Mouse (Mus musculus): ENCODE measurements at regions not wholly inside any gene's neighbourhood (a gene's known extent, or its start where the extent isn't known, plus 50 kb on each side); places are given as distances from the start of the nearest gene placed in this dataset.

GRCm38 (mm10) chr4:105449046-105449860 lies 292.1 kb downstream of the Plpp3 start:
- H3K4me2 ChIP-seq (ENCODE audit: low read length) = no peak overlapping the region
- DNase-seq (ENCODE audit: low spot score) (no peak), ATAC-seq (replicated peaks; ENCODE audit: low FRiP score, low TSS enrichment, low read depth) (no peak)
- H3K4me3 ChIP-seq (ENCODE audit: low read depth, low read length) = no peak overlapping the region
- no peaks in the 10 kb centered on the region for H3K27me3 ChIP-seq (replicated peaks; ENCODE audit: control insufficient read depth, insufficient read depth, low read length)
- H3K27ac ChIP-seq (ENCODE audit: low read depth) = no peak overlapping the region
- WGBS = 53% methylated on average over 11 of the region's 11 CpGs
- H3K36me3 ChIP-seq (ENCODE audit: control insufficient read depth, insufficient read depth, low read length) = no peaks in the 10 kb centered on the region
- 0 out of 2 replicates have a peak, but pooled peaks cover under 1% of the 10 kb centered on the region for H3K9me3 ChIP-seq (ENCODE audit: control insufficient read depth, low read length)
- no peak overlapping the region for H3K9ac ChIP-seq (ENCODE audit: low read length)
- H3K4me1 ChIP-seq (replicated peaks; ENCODE audit: control insufficient read depth, insufficient read depth, low read length) = no peaks in the 10 kb centered on the region

DNA sequence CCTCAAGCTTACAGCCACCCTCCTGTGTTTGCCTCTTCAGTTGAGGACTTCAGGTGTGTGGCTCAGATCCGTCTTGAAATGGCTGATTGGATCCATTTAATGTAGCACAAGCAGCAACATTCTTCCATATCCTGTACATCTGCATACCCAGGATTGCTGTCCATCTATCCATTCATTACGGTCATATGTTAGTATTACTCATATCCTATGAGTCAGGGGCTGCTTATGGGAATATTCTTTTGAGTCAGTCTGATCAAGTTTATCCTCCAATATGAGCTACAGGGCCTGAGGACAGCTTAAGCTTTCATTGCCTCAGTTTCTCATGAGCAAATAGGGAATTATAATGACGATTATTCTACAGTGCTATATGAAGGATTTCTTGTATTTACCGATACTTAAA lies 293.7 kb downstream of the Plpp3 start:
- Histone ChIP-seq H3K27me3 (replicated peaks; ENCODE audit: control insufficient read depth, insufficient read depth, low read length) (no peaks in the 10 kb centered on the region), H3K9ac (ENCODE audit: low read length) (no peak overlapping the region), H3K4me1 (replicated peaks; ENCODE audit: control insufficient read depth, insufficient read depth, low read length) (no peaks in the 10 kb centered on the region), H3K4me2 (ENCODE audit: low read length) (no peak overlapping the region), H3K36me3 (ENCODE audit: control insufficient read depth, insufficient read depth, low read length) (no peaks in the 10 kb centered on the region), H3K27ac (ENCODE audit: low read depth) (no peak overlapping the region), H3K9me3 (ENCODE audit: control insufficient read depth, low read length) (no peaks in the 10 kb centered on the region), H3K4me3 (ENCODE audit: low read depth, low read length) (no peak overlapping the region)
- DNase-seq (ENCODE audit: low spot score) (no peak), ATAC-seq (replicated peaks; ENCODE audit: low FRiP score, low TSS enrichment, low read depth) (no peak)
- 94% methylated on average over 4 of the region's 4 CpGs for WGBS

DNA sequence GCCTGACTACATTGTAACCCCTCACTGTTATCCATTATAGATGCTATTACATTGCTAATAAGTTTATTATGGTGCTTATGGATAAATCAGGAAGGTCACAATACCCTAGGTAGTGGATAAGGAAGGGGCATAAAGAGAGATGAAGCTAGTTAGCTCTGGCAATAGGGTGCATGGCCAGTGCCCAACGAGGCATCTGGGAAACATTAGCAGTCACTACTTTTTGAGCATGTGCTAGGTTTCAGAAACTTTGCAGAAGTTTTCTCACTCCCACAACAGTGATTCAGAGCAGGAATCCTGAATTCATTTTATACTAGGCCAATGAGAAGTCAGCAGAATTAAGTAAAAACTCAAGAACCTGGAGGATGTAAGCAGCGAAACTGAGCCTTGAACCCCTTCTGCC lies 294.7 kb downstream of the Plpp3 start:
- no peak for ATAC-seq (replicated peaks; ENCODE audit: low FRiP score, low TSS enrichment, low read depth)

DNA sequence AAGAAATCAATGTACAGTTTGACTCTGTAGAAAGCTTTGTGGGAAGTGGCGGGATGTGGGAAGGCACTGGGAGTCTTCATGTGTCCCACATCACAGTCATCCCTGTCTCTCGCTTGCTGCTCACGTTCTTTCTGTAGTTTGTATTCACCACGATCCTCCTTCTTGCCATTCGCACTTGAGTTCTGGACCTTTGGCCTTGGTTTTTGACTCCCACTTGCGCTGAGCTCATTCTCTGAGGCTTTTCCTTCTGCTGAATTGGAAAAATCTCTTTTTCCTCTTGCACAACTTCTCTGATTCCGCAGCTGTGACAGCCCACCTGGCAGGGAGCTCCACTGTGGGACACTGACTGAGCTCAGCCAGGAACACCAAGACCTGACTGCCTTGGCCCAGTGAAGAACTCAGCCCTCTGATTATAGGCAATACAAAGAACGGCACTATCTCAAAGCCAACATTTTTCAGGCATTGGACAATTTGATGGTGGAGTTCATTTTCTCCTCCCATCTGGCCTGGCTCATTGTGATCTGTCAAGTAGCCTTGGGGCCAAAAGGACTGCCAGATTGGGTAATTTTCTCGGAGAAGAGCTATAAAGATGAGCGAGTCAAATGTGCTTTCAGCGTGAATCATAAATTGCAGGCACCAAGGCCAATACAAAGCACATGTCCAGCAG lies 299.9 kb downstream of the Plpp3 start:
- H3K4me3 ChIP-seq (ENCODE audit: low read depth, low read length) = no peak overlapping the region
- no peaks in the 10 kb centered on the region for H3K27me3 ChIP-seq (replicated peaks; ENCODE audit: control insufficient read depth, insufficient read depth, low read length)
- DNase-seq (ENCODE audit: low spot score) (no peak), ATAC-seq (replicated peaks; ENCODE audit: low FRiP score, low TSS enrichment, low read depth) (no peak)
- no peak overlapping the region for H3K27ac ChIP-seq (ENCODE audit: low read depth)
- WGBS = 71% methylated on average over 11 of the region's 11 CpGs
- H3K9ac ChIP-seq (ENCODE audit: low read length) = no peak overlapping the region
- no peaks in the 10 kb centered on the region for H3K36me3 ChIP-seq (ENCODE audit: control insufficient read depth, insufficient read depth, low read length)
- H3K9me3 ChIP-seq (ENCODE audit: control insufficient read depth, low read length) = no peaks in the 10 kb centered on the region
- no peaks in the 10 kb centered on the region for H3K4me1 ChIP-seq (replicated peaks; ENCODE audit: control insufficient read depth, insufficient read depth, low read length)
- H3K4me2 ChIP-seq (ENCODE audit: low read length) = no peak overlapping the region

More for the DNA sequence above, 294.7 kb downstream of the Plpp3 start:
- Histone ChIP-seq H3K4me2 (ENCODE audit: low read length) (no peak overlapping the region), H3K27ac (ENCODE audit: low read depth) (no peak overlapping the region), H3K9me3 (ENCODE audit: control insufficient read depth, low read length) (no peaks in the 10 kb centered on the region), H3K36me3 (ENCODE audit: control insufficient read depth, insufficient read depth, low read length) (no peaks in the 10 kb centered on the region), H3K4me3 (ENCODE audit: low read depth, low read length) (no peak overlapping the region), H3K9ac (ENCODE audit: low read length) (no peak overlapping the region), H3K4me1 (replicated peaks; ENCODE audit: control insufficient read depth, insufficient read depth, low read length) (no peaks in the 10 kb centered on the region), H3K27me3 (replicated peaks; ENCODE audit: control insufficient read depth, insufficient read depth, low read length) (no peaks in the 10 kb centered on the region)
- no peak for DNase-seq (ENCODE audit: low spot score)
- 94% methylated on average over 2 of the region's 2 CpGs for WGBS

GRCm38 (mm10) chr4:105459991-105460688 lies 303.0 kb downstream of the Plpp3 start:
- Histone ChIP-seq H3K9ac (ENCODE audit: low read length) (no peak overlapping the region), H3K4me3 (ENCODE audit: low read depth, low read length) (no peak overlapping the region), H3K9me3 (ENCODE audit: control insufficient read depth, low read length) (no peaks in the 10 kb centered on the region), H3K36me3 (ENCODE audit: control insufficient read depth, insufficient read depth, low read length) (no peaks in the 10 kb centered on the region), H3K27me3 (replicated peaks; ENCODE audit: control insufficient read depth, insufficient read depth, low read length) (no peaks in the 10 kb centered on the region), H3K4me2 (ENCODE audit: low read length) (no peak overlapping the region), H3K27ac (ENCODE audit: low read depth) (no peak overlapping the region), H3K4me1 (replicated peaks; ENCODE audit: control insufficient read depth, insufficient read depth, low read length) (no peaks in the 10 kb centered on the region)
- ATAC-seq (replicated peaks; ENCODE audit: low FRiP score, low TSS enrichment, low read depth) (no peak), DNase-seq (ENCODE audit: low spot score) (no peak)
- 86% methylated on average over 3 of the region's 3 CpGs for WGBS

DNA sequence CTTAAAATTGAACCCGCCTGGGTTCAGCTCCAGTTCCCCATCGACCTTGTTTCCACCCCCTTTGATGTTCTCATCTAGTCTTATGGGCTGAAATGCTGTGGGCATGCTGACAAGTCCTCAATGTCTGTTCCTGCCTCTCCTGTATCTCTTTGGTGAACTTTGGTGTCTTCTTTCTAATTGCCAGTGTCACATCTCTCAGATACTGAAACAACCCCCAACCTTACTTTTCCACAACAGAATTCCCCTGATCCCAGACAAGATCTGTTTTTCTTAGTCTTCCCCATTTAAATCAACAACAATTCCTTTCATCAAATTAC lies 303.5 kb downstream of the Plpp3 start:
- no peak overlapping the region for H3K4me2 ChIP-seq (ENCODE audit: low read length)
- no peak overlapping the region for H3K9ac ChIP-seq (ENCODE audit: low read length)
- H3K4me1 ChIP-seq (replicated peaks; ENCODE audit: control insufficient read depth, insufficient read depth, low read length) = no peaks in the 10 kb centered on the region
- H3K27me3 ChIP-seq (replicated peaks; ENCODE audit: control insufficient read depth, insufficient read depth, low read length) = no peaks in the 10 kb centered on the region
- no peak overlapping the region for H3K4me3 ChIP-seq (ENCODE audit: low read depth, low read length)
- H3K27ac ChIP-seq (ENCODE audit: low read depth) = no peak overlapping the region
- H3K9me3 ChIP-seq (ENCODE audit: control insufficient read depth, low read length) = no peaks in the 10 kb centered on the region
- ATAC-seq (replicated peaks; ENCODE audit: low FRiP score, low TSS enrichment, low read depth) = no peak
- no peaks in the 10 kb centered on the region for H3K36me3 ChIP-seq (ENCODE audit: control insufficient read depth, insufficient read depth, low read length)
- DNase-seq (ENCODE audit: low spot score) = no peak
- 65% methylated on average over 2 of the region's 2 CpGs for WGBS

- WGBS = 93% methylated on average over 7 of the region's 7 CpGs
- Histone ChIP-seq H3K4me1 (replicated peaks; ENCODE audit: control insufficient read depth, insufficient read depth, low read length) (no peaks in the 10 kb centered on the region), H3K9me3 (ENCODE audit: control insufficient read depth, low read length) (no peaks in the 10 kb centered on the region), H3K9ac (ENCODE audit: low read length) (no peak overlapping the region), H3K36me3 (ENCODE audit: control insufficient read depth, insufficient read depth, low read length) (no peaks in the 10 kb centered on the region), H3K27ac (ENCODE audit: low read depth) (no peak overlapping the region), H3K4me3 (ENCODE audit: low read depth, low read length) (no peak overlapping the region), H3K4me2 (ENCODE audit: low read length) (no peak overlapping the region), H3K27me3 (replicated peaks; ENCODE audit: control insufficient read depth, insufficient read depth, low read length) (no peaks in the 10 kb centered on the region)
- peak; percentile 38 for DNase-seq (ENCODE audit: low spot score)
- no peak for ATAC-seq (replicated peaks; ENCODE audit: low FRiP score, low TSS enrichment, low read depth)
Measured at GRCm38 (mm10) chr4:105467811-105468210, 310.7 kb downstream of the Plpp3 start.

- Histone ChIP-seq H3K27ac (ENCODE audit: low read depth) (no peak overlapping the region), H3K27me3 (replicated peaks; ENCODE audit: control insufficient read depth, insufficient read depth, low read length) (no peaks in the 10 kb centered on the region), H3K9ac (ENCODE audit: low read length) (no peak overlapping the region), H3K4me2 (ENCODE audit: low read length) (no peak overlapping the region), H3K9me3 (ENCODE audit: control insufficient read depth, low read length) (no peaks in the 10 kb centered on the region), H3K4me3 (ENCODE audit: low read depth, low read length) (no peak overlapping the region), H3K4me1 (replicated peaks; ENCODE audit: control insufficient read depth, insufficient read depth, low read length) (no peaks in the 10 kb centered on the region), H3K36me3 (ENCODE audit: control insufficient read depth, insufficient read depth, low read length) (no peaks in the 10 kb centered on the region)
- DNase-seq (ENCODE audit: low spot score) (no peak), ATAC-seq (replicated peaks; ENCODE audit: low FRiP score, low TSS enrichment, low read depth) (no peak)
- WGBS = 42% methylated on average over 6 of the region's 6 CpGs
Measured at GRCm38 (mm10) chr4:105469300-105469821, 312.2 kb downstream of the Plpp3 start.

All from intestine, embryonic 14.5 days (tissue).